Mouse (Mus musculus) naive thymus-derived CD4-positive, alpha-beta T cell, adult 2 months (primary cell): ENCODE data around the gene Gm20388.
"Not testable (repeated sequence)": the region's sequence is repeated elsewhere in the genome, so short reads cannot be mapped to it uniquely, and the experiment has no call there.

ENCODE experiments used
- DNase-seq: peaks from one replicate; pipeline ENCODE4 v3.0.0-alpha.2; 2011; ENCODE audit warnings: low read depth

Gm20388 gene

DNA sequence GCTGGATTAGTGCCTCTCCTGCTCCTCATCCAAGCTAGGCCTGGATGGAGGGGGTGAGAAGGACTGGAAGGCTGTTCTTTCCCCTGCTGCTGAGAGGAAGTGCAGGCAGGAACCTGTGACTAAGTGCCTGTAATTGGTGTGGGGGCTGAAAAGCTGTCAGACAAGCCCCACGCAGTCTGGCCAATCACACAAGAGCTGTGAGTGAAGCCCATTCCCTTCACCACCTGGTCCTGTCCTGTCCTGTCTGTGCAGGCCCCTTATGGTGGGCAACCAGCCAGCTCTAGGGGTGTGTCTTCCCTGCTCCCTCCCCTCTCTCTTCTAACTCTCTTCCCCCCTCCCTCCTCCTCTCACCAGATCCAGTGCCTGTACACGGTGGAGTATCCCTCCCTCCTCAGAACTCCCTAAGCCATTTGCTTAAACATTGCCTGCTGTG is 3227.0 kb downstream of the Gm20388 start:
- DNase-seq = no peak

DNA sequence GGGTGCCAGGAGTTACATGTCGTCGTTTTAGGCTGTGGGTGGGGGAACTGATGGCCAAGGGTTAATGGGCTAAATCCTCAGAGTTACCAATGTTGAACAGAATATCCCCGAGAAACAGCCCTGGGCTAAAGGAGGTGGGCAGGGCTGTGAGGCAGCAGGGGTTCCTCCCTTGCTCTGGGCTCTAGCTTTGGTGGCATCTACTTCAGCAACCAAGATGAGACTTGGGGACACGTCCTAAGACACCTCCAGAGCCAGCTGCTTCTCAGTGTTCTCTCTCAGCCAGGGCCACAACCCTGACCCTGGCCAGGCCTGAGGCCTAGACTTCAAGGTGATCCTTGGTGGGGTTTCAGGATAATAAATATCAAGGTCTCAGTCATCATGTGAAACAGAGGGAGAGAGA is 3228.1 kb downstream of the Gm20388 start:
- no peak for DNase-seq

DNA sequence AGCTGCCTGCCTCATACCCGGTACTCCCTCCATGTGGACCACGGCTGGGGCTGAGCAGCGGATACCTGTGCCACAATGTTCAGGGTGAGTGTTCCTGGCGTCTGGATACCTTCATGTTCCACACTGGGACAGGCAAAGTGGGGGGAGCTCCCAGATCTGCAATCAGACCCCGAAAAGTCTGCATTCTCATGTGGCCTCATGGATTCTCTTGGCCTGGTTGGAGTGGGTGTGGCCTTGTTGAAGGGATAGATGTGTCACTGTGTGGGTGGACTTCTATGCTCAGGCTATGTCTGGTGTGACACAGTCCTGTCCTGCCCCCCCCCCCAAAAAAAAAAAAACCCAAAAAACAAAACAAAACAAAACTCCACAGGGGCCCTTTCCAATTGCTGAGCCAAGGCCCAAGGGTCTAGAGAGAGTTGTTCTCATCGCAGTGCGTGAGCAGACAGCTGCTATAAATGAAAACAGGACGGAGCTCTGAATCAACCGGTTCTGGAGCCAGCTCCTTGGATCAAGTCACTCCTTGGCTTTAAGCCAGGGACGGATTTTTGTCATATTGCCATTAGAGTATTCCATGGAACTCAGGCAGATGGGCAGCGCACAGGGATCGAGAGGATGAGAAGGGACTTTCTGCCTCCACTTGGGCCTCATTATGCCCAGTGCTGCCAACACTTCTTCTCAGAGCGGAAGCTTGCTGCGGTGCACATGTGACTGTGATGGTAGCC is 3231.3 kb downstream of the Gm20388 start:
- no peak for DNase-seq

DNA sequence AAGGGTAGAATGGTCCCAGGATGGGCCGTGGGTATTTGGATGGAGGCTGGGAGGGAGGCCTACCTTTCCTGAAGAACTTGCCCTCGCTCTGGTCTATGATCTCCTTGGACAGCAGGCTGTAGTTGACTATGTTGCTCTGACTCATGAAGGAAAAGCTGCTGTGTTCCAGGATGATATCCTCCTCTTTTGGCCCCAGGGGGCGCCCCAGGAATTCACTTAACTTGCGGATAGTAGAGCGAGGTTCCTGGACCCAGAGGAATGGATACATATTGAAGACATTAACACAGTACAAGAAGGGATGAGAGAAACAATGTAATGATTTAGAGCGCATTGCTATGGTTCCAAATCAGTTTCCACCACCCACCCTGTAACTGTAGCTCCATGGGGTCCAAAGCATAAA is 3234.6 kb downstream of the Gm20388 start:
- peak; percentile 61 for DNase-seq

DNA sequence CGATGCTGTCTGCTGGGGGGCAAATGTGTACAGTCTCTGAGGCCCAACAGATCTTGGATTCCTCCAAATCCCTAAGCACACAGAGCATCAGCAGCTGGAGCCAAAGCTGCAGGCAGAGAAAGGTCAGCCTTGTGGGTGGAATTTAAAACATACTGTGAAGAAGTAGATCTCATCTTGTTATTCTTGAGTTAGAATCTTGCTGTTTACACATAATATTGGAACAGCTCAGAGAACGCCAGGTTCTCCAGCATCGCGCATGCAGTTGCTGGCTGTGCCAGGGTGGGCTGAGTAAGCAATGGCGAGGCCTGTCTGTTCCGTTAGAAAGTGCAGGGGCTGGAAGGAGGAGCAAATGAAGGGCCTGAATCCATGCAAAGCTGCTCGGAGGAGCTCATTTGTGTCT is 3235.7 kb downstream of the Gm20388 start:
- no peak for DNase-seq

DNA sequence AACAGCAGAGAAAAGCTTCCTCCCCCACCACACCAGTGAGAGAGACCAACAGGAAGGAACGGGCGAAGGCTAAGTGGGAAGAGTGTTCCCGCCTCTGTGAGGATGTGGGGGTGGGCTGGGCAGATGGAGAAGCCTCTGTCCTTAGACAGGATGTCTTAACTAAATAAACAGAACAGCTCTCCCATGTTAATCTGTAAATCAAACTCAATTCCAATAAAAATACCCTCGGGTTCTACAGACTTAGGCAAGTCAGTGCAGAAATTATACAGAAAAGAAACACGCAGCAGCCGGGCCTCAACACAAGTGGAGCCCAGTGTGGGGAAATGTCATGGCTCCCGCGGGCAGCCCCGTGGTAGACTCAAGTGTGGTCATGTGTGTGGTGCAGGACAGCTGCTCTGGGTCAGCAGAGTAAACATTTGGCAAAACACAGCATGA is 3240.1 kb downstream of the Gm20388 start:
- DNase-seq = no peak

DNA sequence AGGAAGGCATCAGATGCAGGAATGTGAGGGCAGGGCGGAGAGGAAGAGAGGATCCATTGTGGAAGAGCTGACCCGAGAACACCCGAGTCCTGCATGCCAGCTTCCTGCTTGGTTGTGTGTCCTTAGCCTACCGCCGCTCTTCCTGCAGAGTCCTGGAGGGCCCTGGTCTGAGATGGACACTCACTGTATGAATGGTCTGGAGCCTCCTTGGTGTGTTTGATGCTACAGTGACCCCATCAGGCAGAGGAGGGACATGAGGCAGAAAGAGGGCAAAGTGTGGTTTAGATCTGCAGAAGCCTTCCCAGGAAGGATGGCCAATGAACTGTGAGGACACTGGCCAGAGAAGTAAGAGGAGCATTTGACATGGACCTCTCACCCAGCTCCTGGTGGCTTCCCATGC is 3244.5 kb downstream of the Gm20388 start:
- DNase-seq = no peak

DNA sequence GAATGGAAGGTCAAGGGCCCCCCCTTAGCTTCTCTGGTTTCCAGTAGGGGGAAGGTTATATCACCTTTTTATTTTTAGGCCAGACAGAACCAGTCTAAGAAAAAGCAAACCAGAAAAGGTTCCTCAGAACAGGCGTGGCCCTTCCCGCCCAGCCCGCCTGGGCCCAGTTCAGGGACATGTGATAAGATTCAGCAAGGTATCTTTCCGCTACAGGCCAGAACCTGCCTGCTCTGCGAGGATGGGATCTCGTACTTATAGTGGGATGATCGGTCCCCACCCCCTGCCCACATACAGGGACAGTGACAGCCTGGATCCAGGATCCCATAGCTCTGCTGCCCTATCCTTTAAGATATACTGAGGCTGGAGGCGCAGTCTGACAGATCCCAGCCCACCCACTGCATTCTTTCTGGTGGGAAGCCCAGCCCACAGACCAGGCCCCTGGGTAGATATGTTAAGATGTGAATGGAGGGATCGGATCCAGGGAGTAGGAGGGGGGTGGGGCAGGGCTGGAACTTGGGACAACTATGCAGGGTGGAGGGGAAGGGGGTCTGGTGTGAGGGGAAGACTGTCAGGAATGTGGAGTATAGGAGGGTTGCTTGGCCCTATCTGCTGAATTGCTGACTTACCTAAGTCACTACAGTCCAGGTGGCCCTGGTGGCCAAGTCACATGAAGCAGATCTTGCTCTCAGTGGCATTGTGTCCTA is 3245.6 kb downstream of the Gm20388 start:
- no peak for DNase-seq

DNA sequence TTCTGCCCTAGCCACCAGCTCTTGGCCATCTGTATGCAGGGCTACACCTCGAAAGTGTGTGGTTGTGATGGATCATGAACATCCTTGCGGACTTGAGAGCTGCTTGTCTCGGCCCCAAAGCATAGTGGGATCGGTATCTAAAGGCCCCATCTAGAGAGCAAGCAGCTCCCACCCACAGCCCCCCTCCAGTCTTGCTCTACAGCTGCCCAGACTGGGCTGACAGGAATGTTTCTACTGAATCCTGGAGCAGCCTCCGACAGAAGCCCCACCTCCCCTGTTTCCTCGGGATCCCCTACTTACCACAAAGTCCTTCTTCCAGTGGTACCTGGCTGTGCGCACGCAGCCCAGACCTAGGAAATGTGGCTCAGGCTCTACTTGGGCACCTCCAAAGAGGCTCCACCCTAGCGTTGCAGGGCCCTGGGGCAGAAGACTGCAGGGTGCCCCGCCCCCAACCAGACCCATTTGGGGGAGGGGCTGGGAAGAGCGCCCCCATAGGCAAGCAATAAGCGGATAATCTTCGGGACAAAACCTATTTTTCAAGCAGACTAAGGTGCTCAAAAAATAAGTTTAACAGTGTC is 3247.3 kb downstream of the Gm20388 start, which contains the start of gene Sult5a1:
TSS of gene Sult5a1 (minus strand) at position 428 of the 578 bp plus-strand sequence.
- DNase-seq = no peak

DNA sequence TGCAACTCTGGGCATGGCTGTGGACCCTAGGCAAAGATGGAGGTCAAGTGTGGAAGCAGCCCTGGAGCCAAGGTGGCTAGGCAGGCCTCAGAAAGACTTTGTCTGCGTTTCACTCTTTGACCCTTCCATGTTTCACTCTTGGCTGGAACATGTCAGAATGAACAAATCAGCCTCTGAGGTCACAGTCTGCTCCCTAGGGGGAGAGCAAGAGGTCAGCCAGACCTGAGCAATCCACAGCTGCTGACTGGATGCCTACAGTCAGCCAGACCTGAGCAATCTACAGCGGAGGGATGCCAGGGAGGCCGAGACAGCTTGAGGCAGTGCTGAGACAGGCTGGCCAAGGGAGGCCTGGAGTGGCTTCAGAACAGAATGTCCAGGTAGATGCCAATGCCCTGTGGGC is 3270.8 kb downstream of the Gm20388 start:
- DNase-seq = no peak

DNA sequence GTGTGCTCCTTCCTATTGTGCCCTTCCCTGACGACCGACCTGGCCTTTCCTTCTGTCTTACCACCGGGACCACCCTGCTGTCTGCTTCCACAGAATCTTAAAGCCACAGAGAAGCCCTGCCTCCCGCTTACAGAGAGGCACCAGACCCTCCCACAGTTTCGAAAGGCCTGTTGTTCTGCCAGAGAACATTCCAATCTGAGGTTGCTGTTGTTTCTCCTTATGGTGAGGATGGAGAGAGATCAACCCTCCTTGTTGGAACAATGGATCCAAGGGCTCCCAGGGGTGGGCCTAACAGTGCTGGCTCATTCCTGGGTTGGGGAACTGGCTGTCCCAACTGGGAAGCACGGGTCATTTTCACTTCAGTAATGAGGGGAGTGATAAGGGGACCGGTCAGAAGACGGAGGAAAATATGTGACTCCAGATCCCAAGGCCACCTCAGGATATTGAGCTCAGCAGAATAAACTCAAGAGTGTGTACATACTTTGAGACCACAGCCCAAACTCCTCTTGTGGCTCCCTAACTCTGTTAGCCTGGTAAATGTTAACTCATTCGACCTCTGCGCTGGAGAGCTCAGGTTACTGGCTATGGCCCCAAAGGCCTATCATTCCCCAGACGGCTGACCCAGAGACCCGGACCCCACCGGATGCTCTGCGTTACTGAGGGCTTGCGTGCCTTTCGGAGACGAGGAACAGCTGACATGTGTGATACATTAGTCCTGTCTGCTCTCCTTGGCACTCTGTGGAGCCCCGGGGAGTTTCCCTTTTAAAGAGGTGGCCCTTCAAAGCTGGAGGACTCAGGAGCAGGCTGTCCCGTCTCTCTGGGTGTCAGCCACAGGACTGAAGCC is 3275.1 kb downstream of the Gm20388 start, which contains the start of gene Dpep1:
TSS of gene Dpep1 (plus strand) at position 677 of the 844 bp plus-strand sequence.
- no peak for DNase-seq

DNA sequence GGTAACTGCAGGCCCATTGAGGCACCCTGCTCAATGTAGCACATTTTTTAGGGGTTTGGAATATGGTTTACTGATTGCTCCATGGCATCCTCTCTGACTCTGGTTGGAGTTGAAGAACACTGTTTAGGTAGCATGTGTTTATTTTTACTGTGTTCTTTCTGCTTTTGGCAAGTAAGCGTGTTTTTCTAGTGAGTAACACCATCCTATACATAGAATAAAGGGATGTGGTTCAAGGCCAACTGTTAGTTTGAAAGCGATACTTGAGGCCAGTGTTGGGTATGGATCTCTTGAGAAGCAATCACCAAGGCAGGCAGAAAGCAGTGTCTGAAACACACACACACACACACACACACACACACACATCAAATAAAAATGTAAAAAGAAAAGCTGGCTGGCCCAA is 3277.4 kb downstream of the Gm20388 start:
- no peak for DNase-seq

DNA sequence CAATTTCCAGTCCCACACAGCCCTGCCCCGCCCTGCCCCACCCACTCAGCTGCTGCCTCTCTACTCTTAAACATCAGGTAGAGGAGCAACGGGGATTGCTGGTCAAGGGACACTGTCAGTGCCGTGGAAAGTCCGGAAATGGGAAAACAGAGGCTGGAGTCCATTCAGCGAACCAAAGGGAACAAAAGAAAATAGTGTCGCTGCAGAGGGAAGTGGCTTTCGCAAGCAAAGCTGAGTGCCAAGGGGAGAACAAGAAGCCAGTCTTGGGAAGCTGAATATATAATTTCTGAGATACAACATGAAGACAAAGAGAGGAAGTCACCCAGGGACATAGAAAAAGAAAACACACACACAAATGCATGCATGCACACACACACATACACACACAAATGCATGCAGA is 3278.2 kb downstream of the Gm20388 start:
- no peak for DNase-seq

DNA sequence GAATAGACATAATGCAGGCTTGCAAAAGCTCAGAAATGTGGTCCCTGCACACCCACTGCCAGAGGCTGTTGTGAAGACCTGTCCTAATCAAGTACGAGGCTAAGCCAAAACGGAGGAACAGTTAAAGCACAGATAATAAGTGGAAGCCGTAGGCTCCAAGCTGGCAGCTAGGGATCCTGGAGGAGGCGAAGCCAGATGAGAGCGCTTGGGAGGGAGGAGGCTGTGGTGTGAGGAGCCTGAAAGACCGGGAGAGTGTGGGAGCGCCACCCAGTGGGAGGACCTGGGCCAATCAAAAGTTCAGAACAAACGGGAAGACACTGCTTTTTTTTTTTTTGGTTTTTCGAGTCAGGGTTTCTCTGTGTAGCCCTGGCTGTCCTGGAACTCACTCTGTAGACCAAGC is 3280.0 kb downstream of the Gm20388 start:
- peak; percentile 70 for DNase-seq

DNA sequence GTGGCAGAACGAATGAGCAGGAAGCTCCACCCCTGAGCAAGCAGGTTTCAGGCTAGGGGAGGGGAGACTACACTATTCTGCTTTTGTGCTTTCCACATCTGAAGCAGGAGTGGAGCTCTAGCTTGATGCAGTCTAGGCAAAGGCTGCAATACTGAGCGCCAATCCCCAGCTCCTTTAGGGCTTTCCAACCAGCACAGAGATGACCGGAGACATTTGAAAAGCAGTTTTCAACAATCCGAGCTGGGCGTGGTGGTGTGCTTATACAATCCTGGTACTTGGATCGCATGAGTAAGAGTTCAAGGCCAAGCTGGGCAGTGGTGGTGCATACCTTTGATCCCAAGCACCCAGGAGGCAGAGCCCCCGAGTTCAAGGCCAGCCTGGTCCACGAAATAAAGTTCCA is 3281.3 kb downstream of the Gm20388 start:
- DNase-seq = no peak

DNA sequence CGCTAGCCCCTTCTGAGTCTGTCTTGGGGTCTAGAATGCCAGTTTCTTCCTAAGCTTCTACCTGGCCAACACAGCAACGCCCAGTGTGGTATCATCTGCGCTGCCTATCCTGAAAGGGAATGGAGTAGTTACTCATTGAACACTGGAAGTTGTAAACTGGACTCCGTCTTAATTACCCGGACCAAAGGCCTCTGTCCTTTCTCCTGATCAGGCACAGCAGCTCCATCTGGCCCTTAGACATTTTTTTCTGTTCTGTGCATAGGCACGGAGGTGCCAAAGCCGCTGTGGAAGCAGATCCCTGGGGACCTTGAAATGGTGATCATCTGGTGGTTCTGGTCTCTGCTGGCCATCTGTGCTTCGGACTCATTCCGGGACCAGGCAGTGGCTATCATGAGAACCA is 3283.1 kb downstream of the Gm20388 start:
- DNase-seq = no peak

DNA sequence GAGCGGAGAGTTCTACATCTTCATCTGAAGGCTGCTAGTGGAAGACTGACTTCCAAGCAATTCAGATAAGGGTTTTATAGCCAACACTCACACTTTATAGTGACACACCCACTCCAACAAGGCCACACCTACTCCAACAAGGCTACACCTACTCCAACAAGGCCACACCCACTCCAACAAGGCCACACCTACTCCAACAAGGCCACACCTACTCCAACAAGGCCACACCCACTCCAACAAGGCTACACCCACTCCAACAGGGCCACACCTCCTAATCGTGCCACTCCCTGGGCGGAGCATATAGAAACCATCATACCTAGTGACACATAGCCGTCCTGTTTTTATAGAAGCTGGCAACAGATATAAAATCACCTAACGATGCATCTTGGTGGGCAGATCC is 3286.4 kb downstream of the Gm20388 start:
- not testable (repeated sequence) for DNase-seq

DNA sequence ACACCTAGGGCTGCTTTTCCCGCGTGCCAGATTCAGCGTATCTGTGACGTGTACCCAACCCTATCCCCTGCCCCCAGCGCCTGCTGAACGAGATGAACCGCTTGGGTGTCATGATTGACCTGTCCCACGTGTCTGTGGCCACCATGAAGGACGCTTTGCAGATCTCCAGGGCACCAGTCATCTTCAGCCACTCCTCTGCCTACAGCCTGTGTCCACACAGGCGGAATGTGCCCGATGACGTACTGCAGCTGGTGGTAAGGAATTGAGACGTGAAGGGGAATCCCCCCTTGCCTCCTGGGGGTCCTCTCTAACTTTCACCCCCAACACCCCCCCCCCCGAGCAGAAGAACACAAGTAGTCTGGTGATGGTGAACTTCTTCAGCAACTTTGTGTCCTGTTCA is 3289.2 kb downstream of the Gm20388 start:
- DNase-seq = no peak

DNA sequence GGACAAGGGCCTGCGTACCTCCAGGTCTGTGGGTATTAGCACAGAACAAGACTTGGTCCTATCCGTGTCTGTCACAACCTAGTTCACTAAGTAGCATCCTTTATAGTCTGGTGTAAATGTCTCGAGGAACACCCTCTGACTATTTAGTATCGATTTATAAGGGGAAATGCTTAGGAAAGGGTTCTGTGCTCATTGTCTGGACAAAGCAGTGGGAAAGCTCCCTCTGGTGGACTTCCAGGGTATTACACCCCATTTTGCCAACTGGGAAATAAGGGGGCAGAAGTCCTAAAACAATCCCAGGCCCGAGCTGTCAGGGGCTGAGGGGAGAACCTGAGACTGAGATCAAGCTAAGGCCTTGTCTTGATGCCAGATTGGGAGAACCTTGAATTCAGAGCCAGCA is 3291.6 kb downstream of the Gm20388 start:
- peak; percentile 85 for DNase-seq

DNA sequence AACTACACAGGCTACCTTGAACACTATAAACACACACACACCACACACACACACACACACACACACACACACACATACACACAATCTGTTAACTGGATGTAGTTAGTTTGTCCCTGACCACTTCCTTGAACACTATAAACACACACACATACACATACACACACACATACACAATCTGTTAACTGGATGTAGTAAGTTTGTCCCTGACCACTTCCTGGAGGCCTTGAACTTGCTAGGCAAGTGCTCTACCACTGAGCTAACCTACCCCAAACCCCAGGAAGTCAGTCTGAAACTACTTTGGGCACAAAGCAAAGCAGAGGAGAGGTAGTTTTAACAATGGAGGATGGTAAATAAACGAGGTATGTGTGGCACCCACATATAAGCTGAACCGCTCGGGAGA is 3292.9 kb downstream of the Gm20388 start:
- DNase-seq = peak; percentile 64

DNA sequence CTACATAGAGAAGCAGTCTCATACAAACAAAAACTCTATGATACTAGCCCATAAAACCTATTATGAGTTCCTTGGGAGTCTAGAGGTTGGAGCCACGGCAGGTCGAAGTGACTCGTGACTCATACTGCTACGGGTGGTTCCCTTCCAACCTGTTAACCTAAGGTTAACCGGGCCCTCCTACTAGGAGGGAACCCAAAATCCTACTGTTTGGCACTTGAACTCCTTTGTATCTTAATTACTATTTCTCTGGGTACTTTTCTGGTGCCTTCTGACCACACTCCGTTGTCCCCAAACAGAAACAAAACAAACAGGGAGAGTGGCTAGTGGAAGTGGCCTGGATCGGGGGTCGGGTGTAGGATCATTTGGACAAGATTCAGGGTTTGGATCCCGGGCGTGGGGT is 3301.2 kb downstream of the Gm20388 start:
- DNase-seq = peak; percentile 29
